Mouse (Mus musculus) forebrain, postnatal 0 days (tissue): Measurements from ENCODE around the gene Rnpep. TPM values are rescaled to one million over a fixed set of nuclear protein-coding genes. Genes with fewer than 3 reads are reported as not detected.

Experiments
- ATAC-seq: fragments of 200-750 bp; cut with Nextera tagmentation; 2 replicates; pipeline ENCODE4 v1.8.0; 2017; ENCODE audit warnings: mild to moderate bottlenecking, moderate library complexity
- DNase-seq: peaks from one replicate; pipeline ENCODE4 v3.0.0-alpha.2; 2015
- H3K27ac ChIP-seq: fragments of 300-500 bp; sonication (generic); 2 replicates; pipeline ENCODE4 v1.5.1; 2014; ENCODE audit warnings: low read depth, mild to moderate bottlenecking, antibody characterized with exemption, low read length, moderate library complexity, mixed read lengths
- H3K27me3 ChIP-seq: fragments of 300-500 bp; sonication (generic); 2 replicates; pipeline ENCODE4 v1.6.1; 2014; ENCODE audit warnings: mild to moderate bottlenecking, low read length, mixed read lengths; ENCODE audit not compliant: insufficient read depth
- H3K36me3 ChIP-seq: fragments of 300-500 bp; sonication (generic); 2 replicates; pipeline ENCODE4 v1.6.1; 2014; ENCODE audit warnings: mild to moderate bottlenecking, moderate library complexity; ENCODE audit not compliant: insufficient read depth
- H3K4me1 ChIP-seq: fragments of 300-500 bp; sonication (generic); 2 replicates; pipeline ENCODE4 v1.6.1; 2014; ENCODE audit warnings: antibody characterized with exemption; ENCODE audit not compliant: insufficient read depth
- H3K4me2 ChIP-seq: fragments of 300-500 bp; sonication (generic); 2 replicates; pipeline ENCODE4 v1.6.1; 2014; ENCODE audit warnings: low read depth, mild to moderate bottlenecking, moderate library complexity
- H3K4me3 ChIP-seq: fragments of 300-500 bp; sonication (generic); 2 replicates; pipeline ENCODE4 v1.5.1; 2014; ENCODE audit warnings: low read depth, low read length, mixed read lengths
- H3K9ac ChIP-seq: fragments of 300-500 bp; sonication (generic); 2 replicates; pipeline ENCODE4 v1.6.1; 2014; ENCODE audit warnings: mild to moderate bottlenecking
- H3K9me3 ChIP-seq: fragments of 300-500 bp; sonication (generic); 2 replicates; pipeline ENCODE4 v1.6.1; 2016; ENCODE audit warnings: low read length
- CTCF ChIP-seq: sonication (generic); IDR thresholded peaks from 2 replicates; pipeline ENCODE4 v1.5.1; 2016; ENCODE audit warnings: antibody characterized with exemption, control low read depth, low read depth
- WGBS: fragments of 180-500 bp; shearing (Covaris S2); extraction: QIAGEN DNeasy Blood & Tissue Kit; methylation state at CpG from one replicate; pipeline ENCODE4 v1.1.7; 2014; 5-methylcytosine and 5-hydroxymethylcytosine counted together
- polyA plus RNA-seq: library from polyadenylated mRNA; unstranded; fragments of >200 nt; fragmentation: Nextera tagmentation; extraction: Ambion mirVana; gene quantifications from 2 replicates; pipeline ENCODE4 v1.2.1, GENCODE M21; 2015
- total RNA-seq: library from RNA; depleted of rRNA; stranded (reverse); fragments of >200 nt; gene quantifications from 2 replicates; pipeline ENCODE4 v1.2.3, GENCODE M21; 2014

Rnpep gene
- total and polyA plus RNA-seq, 2 experiments from 2014 or later = 49.2 to 63.9 TPM

GRCm38 (mm10) chr1:135312201-135312600 lies 28.3 kb upstream of the Rnpep start:
- 87% methylated on average over 4 of the region's 4 CpGs for WGBS
- no peak overlapping the region for H3K27ac ChIP-seq
- no peak for TF ChIP-seq CTCF
- H3K27me3 ChIP-seq = no peaks in the 10 kb centered on the region; the same call in 1 of the 2 replicates
- DNase-seq (no peak), ATAC-seq (no peak)
- H3K4me3 ChIP-seq = peak overlapping the region; percentile 97; the same call in 1 of the 2 replicates
- no peak overlapping the region for H3K9ac ChIP-seq
- H3K9me3 ChIP-seq = no peaks in the 10 kb centered on the region
- H3K36me3 ChIP-seq = peaks cover 12% of the 10 kb centered on the region
- peak overlapping the region; percentile 67 for H3K4me2 ChIP-seq
- H3K4me1 ChIP-seq = peaks cover 10% of the 10 kb centered on the region; the same call in 1 of the 2 replicates

- H3K9me3 ChIP-seq = no peaks in the 10 kb centered on the region
- 75% methylated on average over 6 of the region's 6 CpGs for WGBS
- no peaks in the 10 kb centered on the region; the same call in 1 of the 2 replicates for H3K27me3 ChIP-seq
- TF ChIP-seq CTCF = no peak
- ATAC-seq (no peak), DNase-seq (no peak)
- H3K27ac ChIP-seq = no peak overlapping the region
- peaks cover 21% of the 10 kb centered on the region for H3K36me3 ChIP-seq
- no peak overlapping the region for H3K4me3 ChIP-seq
- no peak overlapping the region for H3K4me2 ChIP-seq
- H3K4me1 ChIP-seq = peaks cover 10% of the 10 kb centered on the region; the same call in 1 of the 2 replicates
- H3K9ac ChIP-seq = no peak overlapping the region
Measured at GRCm38 (mm10) chr1:135311356-135311755, 27.5 kb upstream of the Rnpep start.

DNA sequence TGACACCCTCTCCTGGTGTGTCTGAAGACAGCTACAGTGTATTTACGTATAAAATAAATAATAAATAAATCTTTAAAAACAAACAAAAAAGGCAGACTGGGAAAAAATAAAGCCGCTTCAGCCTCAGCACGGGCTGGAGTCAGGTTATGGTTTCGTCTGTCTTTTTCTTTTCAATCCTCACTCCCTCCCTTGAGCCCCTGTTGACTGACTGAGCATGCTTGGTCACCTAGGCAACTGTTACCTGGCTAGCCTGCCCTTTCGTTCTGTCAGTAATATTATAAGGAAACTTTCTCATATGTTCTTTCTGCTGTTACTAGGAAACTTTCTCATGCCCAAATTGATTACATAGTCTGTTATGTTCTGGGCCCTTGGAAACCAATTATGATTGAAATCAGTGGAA lies 7.0 kb upstream of the Rnpep start:
- Histone ChIP-seq H3K27me3 (no peaks in the 10 kb centered on the region), H3K4me2 (no peak overlapping the region), H3K27ac (no peak overlapping the region), H3K4me1 (no peaks in the 10 kb centered on the region), H3K4me3 (no peak overlapping the region), H3K9me3 (no peaks in the 10 kb centered on the region), H3K36me3 (peaks cover 7% of the 10 kb centered on the region), H3K9ac (no peak overlapping the region)
- DNase-seq (no peak), ATAC-seq (no peak)
- 67% methylated on average over 5 of the region's 5 CpGs for WGBS
- no peak for TF ChIP-seq CTCF

GRCm38 (mm10) chr1:135286311-135286710 lies 2.4 kb upstream of the Rnpep start:
- Histone ChIP-seq H3K4me3 (no peak overlapping the region), H3K27me3 (no peaks in the 10 kb centered on the region), H3K9ac (no peak overlapping the region), H3K4me2 (no peak overlapping the region), H3K4me1 (no peaks in the 10 kb centered on the region), H3K36me3 (no peaks in the 10 kb centered on the region), H3K27ac (no peak overlapping the region), H3K9me3 (no peaks in the 10 kb centered on the region)
- 84% methylated on average over 2 of the region's 2 CpGs for WGBS
- ATAC-seq (no peak), DNase-seq (no peak)
- no peak for TF ChIP-seq CTCF

DNA sequence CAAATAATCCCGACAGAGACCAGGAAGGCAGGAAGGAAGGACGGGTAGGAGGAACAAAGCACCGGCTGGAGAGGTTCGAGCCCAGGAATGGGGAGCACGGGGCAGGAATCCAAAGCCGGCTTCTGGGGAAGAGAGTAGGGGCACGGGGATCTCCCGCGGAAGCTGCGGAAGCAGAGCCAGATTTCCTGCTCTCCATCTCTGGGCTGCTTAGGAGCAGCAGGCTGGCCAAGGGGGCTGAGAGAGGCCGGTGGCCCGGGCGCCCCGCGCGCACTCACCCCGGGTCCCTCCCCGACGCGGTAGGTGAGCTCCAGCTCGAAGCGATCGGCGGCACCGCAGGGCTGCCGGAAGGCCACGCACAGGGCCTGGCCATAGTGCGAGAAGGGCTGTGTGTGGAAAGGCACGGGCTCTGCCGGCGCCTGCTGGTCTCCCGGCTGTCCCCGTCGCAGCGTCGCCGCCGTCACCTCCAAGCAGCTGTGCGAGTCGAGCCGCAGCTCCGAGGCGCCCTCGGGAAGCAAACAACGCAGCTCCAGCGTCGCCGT lies 528 bp downstream of the Rnpep start:
- TF ChIP-seq CTCF = no peak
- DNase-seq (peak; percentile 79), ATAC-seq (peak; percentile 79)
- under 1% methylated on average over 46 of the region's 48 CpGs for WGBS
- H3K4me3 ChIP-seq = peak overlapping the region; percentile 69
- H3K4me2 ChIP-seq = peak overlapping the region; percentile 76
- H3K9me3 ChIP-seq = no peaks in the 10 kb centered on the region
- peak overlapping the region; percentile 95 for H3K9ac ChIP-seq
- H3K36me3 ChIP-seq = peaks cover 4% of the 10 kb centered on the region; the same call in 1 of the 2 replicates
- H3K27ac ChIP-seq = peak overlapping the region; percentile 95
- H3K27me3 ChIP-seq = no peaks in the 10 kb centered on the region
- H3K4me1 ChIP-seq = no peaks in the 10 kb centered on the region

DNA sequence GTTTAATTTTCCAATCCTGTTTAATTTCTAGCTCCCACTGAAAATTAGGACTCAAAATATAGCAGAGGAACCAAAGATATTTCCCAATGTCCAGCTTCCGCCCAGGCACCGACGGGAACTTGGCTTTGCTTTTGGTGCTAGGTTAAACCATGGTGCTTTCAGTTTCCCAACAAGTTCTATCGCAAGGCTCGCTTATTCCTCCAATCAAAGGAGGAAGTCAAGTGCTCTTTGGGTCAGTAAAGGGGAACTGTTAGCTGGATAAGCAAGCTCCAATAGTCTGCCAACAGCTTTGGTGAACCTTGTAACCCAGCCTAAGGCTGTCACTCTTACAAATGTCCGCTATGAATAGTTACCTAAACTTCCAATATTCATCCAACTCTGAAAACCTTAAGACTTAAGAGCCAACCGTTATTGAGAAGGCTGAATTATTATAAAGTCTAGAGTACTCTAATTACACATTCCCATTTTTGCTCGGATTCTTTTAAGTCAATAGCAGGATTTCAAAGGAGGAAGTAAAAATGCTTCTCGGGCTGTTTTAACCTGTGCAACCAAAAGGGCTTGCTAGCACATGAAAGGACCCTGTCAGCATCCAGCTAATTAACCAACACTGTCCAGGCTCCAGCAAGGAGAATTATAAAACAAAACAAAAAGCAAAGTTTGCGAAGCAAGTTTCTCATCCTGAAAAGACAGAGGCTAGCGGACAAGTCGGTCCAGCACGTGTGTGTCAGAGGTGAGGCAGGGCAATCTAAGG lies 1.2 kb downstream of the Rnpep start:
- Histone ChIP-seq H3K36me3 (peaks cover 9% of the 10 kb centered on the region; the same call in 1 of the 2 replicates), H3K27ac (0 out of 2 replicates have a peak overlapping the region, but pooled peaks have one; percentile 95), H3K4me2 (peak overlapping the region; percentile 76), H3K4me1 (no peaks in the 10 kb centered on the region), H3K4me3 (peak overlapping the region; percentile 69), H3K9me3 (no peaks in the 10 kb centered on the region), H3K27me3 (no peaks in the 10 kb centered on the region), H3K9ac (peak overlapping the region; percentile 95)
- ATAC-seq (no peak), DNase-seq (no peak)
- no peak for TF ChIP-seq CTCF
- WGBS = 30% methylated on average over 13 of the region's 13 CpGs

GRCm38 (mm10) chr1:135281841-135282240 lies 2.0 kb downstream of the Rnpep start:
- Histone ChIP-seq H3K27me3 (no peaks in the 10 kb centered on the region), H3K4me2 (no peak overlapping the region), H3K36me3 (peaks cover 16% of the 10 kb centered on the region), H3K27ac (no peak overlapping the region), H3K9ac (no peak overlapping the region), H3K9me3 (no peaks in the 10 kb centered on the region), H3K4me3 (no peak overlapping the region), H3K4me1 (no peaks in the 10 kb centered on the region)
- no peak for TF ChIP-seq CTCF
- DNase-seq = no peak
- no peak for ATAC-seq
- 91% methylated on average over 17 of the region's 17 CpGs for WGBS
